Mouse (Mus musculus) erythroblast, embryonic 14.5 days (primary cell): ENCODE data around the gene Rnaseh2a. TPM values are rescaled to one million over a fixed set of nuclear protein-coding genes. Genes with fewer than 3 reads are reported as not detected.

Experiments
- H3K27me3 ChIP-seq: 2 replicates; pipeline ENCODE4 v1.6.1; 2012; ENCODE audit warnings: inconsistent platforms; ENCODE audit not compliant: control insufficient read depth
- H3K36me3 ChIP-seq: 2 replicates; pipeline ENCODE4 v1.6.1; 2012; ENCODE audit warnings: mild to moderate bottlenecking, inconsistent platforms; ENCODE audit not compliant: control insufficient read depth
- H3K4me1 ChIP-seq: 2 replicates; pipeline ENCODE4 v1.6.1; 2012; ENCODE audit warnings: inconsistent platforms; ENCODE audit not compliant: control insufficient read depth
- H3K4me3 ChIP-seq: replicated peaks from 2 replicates; pipeline ENCODE3; 2012; ENCODE audit warnings: moderate library complexity, mild to moderate bottlenecking, inconsistent platforms
- H3K9me3 ChIP-seq: 2 replicates; pipeline ENCODE4 v1.6.1; 2012; ENCODE audit warnings: low read length, inconsistent platforms, mixed read lengths; ENCODE audit not compliant: control insufficient read depth
- GATA1 ChIP-seq: IDR thresholded peaks from 2 replicates; pipeline ENCODE4 v1.6.1; 2012; ENCODE audit warnings: low read length, inconsistent platforms, mixed read lengths
- TAL1 ChIP-seq: IDR thresholded peaks from 3 replicates; pipeline ENCODE4 v1.6.1; 2012; ENCODE audit warnings: low read length, inconsistent platforms, mixed read lengths
- polyA plus RNA-seq: library from polyadenylated mRNA; stranded (reverse); fragments of >175 nt; gene quantifications from 2 replicates; pipeline ENCODE4 v1.2.3, GENCODE M21; 2012

Rnaseh2a gene
- polyA plus RNA-seq, 1 experiment = 162 TPM

DNA sequence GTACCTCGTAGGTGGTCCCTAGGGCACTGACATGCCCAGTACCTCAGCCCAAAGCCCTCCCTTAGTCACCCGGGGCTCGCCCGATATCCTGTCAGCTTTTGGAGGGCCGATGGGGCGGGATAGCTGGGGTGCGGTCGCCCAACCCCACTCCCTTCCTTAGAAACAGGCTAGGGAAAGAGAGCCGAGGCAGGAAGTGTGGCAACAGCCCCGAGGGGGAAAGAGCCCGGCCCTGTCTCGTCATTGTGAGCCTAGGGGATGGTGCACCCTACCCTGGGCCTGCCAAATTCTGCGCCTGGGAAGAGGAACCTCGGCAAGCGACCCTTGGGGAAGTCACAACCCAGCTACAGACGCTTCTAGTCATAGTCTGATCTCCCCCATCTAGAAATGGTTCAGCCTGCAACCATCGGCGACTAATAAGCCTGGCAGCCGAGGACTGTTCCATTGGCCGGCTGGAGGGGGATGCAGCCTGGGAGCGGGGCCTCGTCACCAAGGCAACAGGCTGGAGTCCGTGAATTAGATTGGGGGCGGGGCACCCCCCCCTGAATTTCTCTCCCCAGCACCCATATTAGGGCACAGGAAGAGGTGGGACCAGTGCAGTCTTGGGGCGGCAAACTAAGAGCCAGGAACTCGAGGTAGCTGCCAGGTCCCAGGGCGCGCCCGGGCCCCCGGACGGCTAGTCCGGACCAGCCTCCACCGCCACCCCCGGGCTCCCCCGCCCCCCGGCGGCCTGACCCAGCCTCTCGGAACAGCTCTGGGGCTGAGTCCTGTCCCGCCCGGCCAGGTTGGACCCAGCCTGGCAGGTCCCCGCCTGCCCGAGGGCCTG, 10.2 kb upstream of the Rnaseh2a start:
- Histone ChIP-seq H3K4me1 (peaks cover 95% of the 10 kb centered on the region), H3K27me3 (peaks cover 16% of the 10 kb centered on the region), H3K4me3 (peak overlapping the region; percentile 71), H3K36me3 (peaks cover 7% of the 10 kb centered on the region), H3K9me3 (no peaks in the 10 kb centered on the region)
- TF ChIP-seq TAL1 = no peak
- TF ChIP-seq GATA1 = no peak

- TF ChIP-seq GATA1 (no peak), TAL1 (no peak)
- Histone ChIP-seq H3K4me3 (peak within 1 kb of the TSS; percentile 71), H3K4me1 (peaks cover 95% of the 10 kb centered on the region), H3K9me3 (no peaks in the 10 kb centered on the region), H3K36me3 (peaks cover 21% of the 10 kb centered on the region), H3K27me3 (peaks cover 16% of the 10 kb centered on the region)
Measured at GRCm38 (mm10) chr8:84978248-84978940, 8.8 kb upstream of the Rnaseh2a start, which contains the start of gene Junb. Gene Junb, minus strand, starts transcription at chr8:84978718.

- TF ChIP-seq GATA1 (no peak), TAL1 (no peak)
- H3K4me1 ChIP-seq = peaks cover 98% of the 10 kb centered on the region
- H3K9me3 ChIP-seq = no peaks in the 10 kb centered on the region
- H3K4me3 ChIP-seq = peak overlapping the region; percentile 71
- peaks cover 28% of the 10 kb centered on the region for H3K36me3 ChIP-seq
- peaks cover 16% of the 10 kb centered on the region for H3K27me3 ChIP-seq
Measured at GRCm38 (mm10) chr8:84977435-84978247, 8.1 kb upstream of the Rnaseh2a start.

DNA sequence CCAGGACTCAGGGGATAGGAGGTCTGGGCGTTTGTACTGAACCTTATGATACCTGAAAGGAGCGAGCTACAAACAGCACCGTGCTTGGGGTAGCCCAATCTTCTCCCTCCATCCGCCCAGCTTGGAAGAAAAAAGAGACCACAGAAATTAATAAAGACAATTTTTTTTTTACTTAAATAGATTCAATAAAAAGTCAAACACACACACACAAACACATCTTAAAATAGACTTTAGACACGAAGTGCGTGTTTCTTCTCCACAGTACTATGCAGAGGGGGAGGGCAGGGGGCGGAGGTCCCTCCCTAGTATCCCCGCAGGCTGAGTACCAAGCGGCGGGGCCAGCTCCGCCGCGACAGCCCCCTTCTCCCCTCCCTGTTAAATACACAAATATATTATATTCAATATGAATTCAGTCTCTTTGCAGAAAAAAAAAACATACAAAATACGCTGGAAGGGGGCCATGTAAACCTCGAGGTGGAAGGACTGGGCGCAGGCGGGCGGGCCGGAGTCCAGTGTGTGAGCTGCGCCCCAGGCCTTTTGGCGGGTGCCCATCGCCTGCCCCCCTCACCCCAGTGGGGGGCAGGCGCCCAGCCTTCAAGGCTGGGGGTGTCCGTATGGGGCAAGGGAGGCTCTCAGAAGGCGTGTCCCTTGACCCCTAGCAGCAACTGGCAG, 7.3 kb upstream of the Rnaseh2a start:
- TF ChIP-seq TAL1 (no peak), GATA1 (no peak)
- Histone ChIP-seq H3K9me3 (no peaks in the 10 kb centered on the region), H3K4me3 (peak overlapping the region; percentile 71), H3K4me1 (peaks cover 98% of the 10 kb centered on the region), H3K36me3 (peaks cover 36% of the 10 kb centered on the region), H3K27me3 (peaks cover 16% of the 10 kb centered on the region)

DNA sequence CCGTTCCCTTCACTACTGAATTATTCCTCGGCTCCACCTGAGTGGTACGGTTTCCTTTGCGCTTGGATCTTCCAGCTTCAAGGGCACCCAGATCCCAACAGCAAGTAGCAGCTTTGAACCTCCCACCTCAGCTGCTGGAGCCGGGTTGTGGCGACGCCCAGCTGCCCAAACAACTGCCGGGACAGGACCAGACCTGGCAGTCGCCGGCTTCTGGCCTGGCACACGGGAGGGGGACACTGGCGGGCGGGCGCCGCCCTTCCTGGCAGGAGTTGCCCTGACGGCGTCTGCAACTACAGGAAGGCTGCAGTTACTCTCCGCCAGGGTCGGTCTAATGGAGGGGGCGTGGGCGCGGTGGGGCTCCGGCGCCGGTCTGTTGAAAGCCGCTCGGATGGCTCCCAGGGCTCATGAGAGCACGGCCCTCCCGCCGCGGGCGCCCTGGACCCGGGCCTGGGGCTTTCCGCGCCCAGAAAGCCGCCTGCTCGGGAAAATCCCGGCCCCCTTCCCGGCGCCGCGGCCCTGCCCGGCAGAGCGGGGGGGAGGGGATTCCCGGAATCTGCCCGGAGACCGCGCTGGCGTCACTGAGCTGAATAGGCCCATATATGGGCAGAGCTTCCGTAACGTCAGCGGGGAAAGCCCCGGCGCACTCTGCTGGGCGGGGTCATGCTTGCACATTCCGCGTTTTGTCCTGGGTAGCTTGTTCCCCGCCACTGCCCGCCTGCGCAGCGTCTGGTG, 6.6 kb upstream of the Rnaseh2a start:
- H3K4me1 ChIP-seq = peaks cover 100% of the 10 kb centered on the region

DNA sequence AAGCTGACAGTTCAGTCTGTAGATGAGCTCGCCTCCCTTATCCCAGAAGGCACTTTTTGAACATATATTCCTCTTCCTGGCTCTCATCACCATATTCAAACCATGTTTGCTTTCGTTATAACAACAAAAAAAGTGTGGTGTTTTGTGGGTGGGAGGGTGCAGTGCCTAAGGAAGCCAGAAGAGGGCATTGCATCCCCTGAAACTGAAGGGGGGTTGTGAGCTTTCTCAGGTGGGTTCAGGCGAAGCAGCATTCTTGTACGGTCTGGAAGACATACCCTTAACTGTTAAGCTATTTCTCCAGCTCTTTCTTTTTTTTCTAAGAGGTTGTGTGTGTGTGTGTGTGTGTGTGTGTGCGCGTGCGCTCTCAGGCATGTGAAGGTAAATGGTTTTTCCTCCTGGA, 5.9 kb upstream of the Rnaseh2a start:
- Histone ChIP-seq H3K36me3 (peaks cover 50% of the 10 kb centered on the region), H3K9me3 (no peaks in the 10 kb centered on the region), H3K4me1 (peaks cover 96% of the 10 kb centered on the region), H3K27me3 (peaks cover 16% of the 10 kb centered on the region), H3K4me3 (peak overlapping the region; percentile 71)
- TF ChIP-seq GATA1 (no peak), TAL1 (no peak)

More for the DNA sequence above, 6.6 kb upstream of the Rnaseh2a start:
- TF ChIP-seq GATA1 = no peak
- TF ChIP-seq TAL1 = no peak
- Histone ChIP-seq H3K9me3 (no peaks in the 10 kb centered on the region), H3K36me3 (peaks cover 43% of the 10 kb centered on the region), H3K27me3 (peaks cover 16% of the 10 kb centered on the region), H3K4me3 (peak overlapping the region; percentile 71)

DNA sequence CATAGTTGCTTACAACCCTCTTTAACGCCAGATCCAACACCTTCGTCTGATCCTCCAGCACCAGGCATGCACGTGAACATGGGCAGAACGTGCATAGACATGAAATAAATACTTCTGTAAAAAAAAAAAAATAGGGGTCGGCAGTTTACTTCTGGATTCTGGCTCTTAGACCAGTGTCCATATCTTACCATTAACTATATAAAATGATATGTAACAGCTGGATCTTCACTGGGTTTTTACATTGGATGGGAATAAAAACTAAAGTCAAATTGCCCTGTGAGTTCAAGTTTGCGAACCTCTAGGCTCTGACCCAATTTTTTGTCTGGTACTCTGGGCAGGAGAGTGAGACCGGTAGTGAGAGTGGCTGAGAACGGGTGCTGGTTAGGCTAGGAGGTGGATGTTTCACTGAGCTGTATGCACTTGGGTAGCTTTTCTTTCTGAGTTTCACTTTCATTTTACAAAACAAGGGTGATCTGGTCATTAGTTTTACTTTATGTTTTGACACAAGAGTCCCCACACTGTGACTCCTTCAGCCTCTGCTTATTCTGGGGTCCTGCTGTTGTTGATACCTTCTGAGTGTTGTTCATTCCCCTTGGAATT, 5.1 kb upstream of the Rnaseh2a start:
- Histone ChIP-seq H3K4me3 (peak overlapping the region; percentile 71), H3K4me1 (peaks cover 88% of the 10 kb centered on the region)

More for the DNA sequence above, 5.1 kb upstream of the Rnaseh2a start:
- Histone ChIP-seq H3K36me3 (peaks cover 58% of the 10 kb centered on the region), H3K27me3 (peaks cover 16% of the 10 kb centered on the region), H3K9me3 (no peaks in the 10 kb centered on the region)
- TF ChIP-seq TAL1 (no peak), GATA1 (no peak)
